Mouse (Mus musculus): Measurements from ENCODE around the gene Kit.

Kit gene

GRCm38 (mm10) chr5:75589552-75590346 lies 15.0 kb downstream of the Kit start:
- no peak for DNase-seq (ENCODE audit: low spot score in 2 of 2)

- DNase-seq (ENCODE audit: low spot score in 2 of 2): no peak
Observed at GRCm38 (mm10) chr5:75590961-75591360, 16.2 kb downstream of the Kit start.

- DNase-seq (ENCODE audit: low spot score in 2 of 2): no peak
Observed at GRCm38 (mm10) chr5:75591567-75591966, 16.9 kb downstream of the Kit start.

- DNase-seq (ENCODE audit: low spot score in 2 of 2): no peak
Observed at GRCm38 (mm10) chr5:75595319-75595718, 20.6 kb downstream of the Kit start.

GRCm38 (mm10) chr5:75596211-75596610 lies 21.5 kb downstream of the Kit start:
- DNase-seq (ENCODE audit: low spot score in 2 of 2): no peak

GRCm38 (mm10) chr5:75597316-75597715 lies 22.6 kb downstream of the Kit start:
- no peak for DNase-seq (ENCODE audit: low spot score in 2 of 2)

GRCm38 (mm10) chr5:75598491-75598890 lies 23.8 kb downstream of the Kit start:
- DNase-seq (ENCODE audit: low spot score in 2 of 2): no peak

- DNase-seq (ENCODE audit: low spot score in 2 of 2): no peak
Observed at GRCm38 (mm10) chr5:75599991-75600390, 25.3 kb downstream of the Kit start.

- no peak for DNase-seq (ENCODE audit: low spot score in 2 of 2)
Observed at GRCm38 (mm10) chr5:75604238-75604637, 29.5 kb downstream of the Kit start.

- DNase-seq (ENCODE audit: low spot score in 2 of 2): no peak
Observed at GRCm38 (mm10) chr5:75606898-75607297, 32.2 kb downstream of the Kit start.

GRCm38 (mm10) chr5:75607971-75608370 lies 33.3 kb downstream of the Kit start:
- DNase-seq (ENCODE audit: low spot score in 2 of 2): no peak

GRCm38 (mm10) chr5:75612380-75612779 lies 37.7 kb downstream of the Kit start:
- no peak for DNase-seq (ENCODE audit: low spot score in 2 of 2)

- DNase-seq (ENCODE audit: low spot score in 2 of 2): no peak
Observed at GRCm38 (mm10) chr5:75612926-75613325, 38.2 kb downstream of the Kit start.

- DNase-seq (ENCODE audit: low spot score in 2 of 2): no peak
Observed at GRCm38 (mm10) chr5:75615000-75615571, 40.4 kb downstream of the Kit start.

- no peak for DNase-seq (ENCODE audit: low spot score in 2 of 2)
Observed at GRCm38 (mm10) chr5:75615624-75616023, 40.9 kb downstream of the Kit start.

GRCm38 (mm10) chr5:75622401-75622800 lies 47.7 kb downstream of the Kit start:
- DNase-seq (ENCODE audit: low spot score in 2 of 2): no peak

- DNase-seq (ENCODE audit: low spot score in 2 of 2): no peak
Observed at GRCm38 (mm10) chr5:75623007-75623406, 48.3 kb downstream of the Kit start.

GRCm38 (mm10) chr5:75623520-75623919 lies 48.8 kb downstream of the Kit start:
- no peak for DNase-seq (ENCODE audit: low spot score in 2 of 2)

GRCm38 (mm10) chr5:75623993-75624706 lies 49.4 kb downstream of the Kit start:
- DNase-seq (ENCODE audit: low spot score in 2 of 2): no peak

GRCm38 (mm10) chr5:75625059-75625458 lies 50.3 kb downstream of the Kit start:
- no peak for DNase-seq (ENCODE audit: low spot score in 2 of 2)

GRCm38 (mm10) chr5:75626284-75626683 lies 51.6 kb downstream of the Kit start:
- no peak for DNase-seq (ENCODE audit: low spot score in 2 of 2)

- DNase-seq (ENCODE audit: low spot score in 2 of 2): no peak
Observed at GRCm38 (mm10) chr5:75626703-75627102, 52.0 kb downstream of the Kit start.

GRCm38 (mm10) chr5:75632257-75632656 lies 57.5 kb downstream of the Kit start:
- DNase-seq (ENCODE audit: low spot score in 2 of 2): no peak
